Mouse (Mus musculus) neural tube, embryonic 13.5 days (tissue): Measurements from ENCODE around the gene Ninl. TPM values are rescaled to one million over a fixed set of nuclear protein-coding genes. Genes with fewer than 3 reads are reported as not detected.

Source experiments
- ATAC-seq: fragments of 200-750 bp; cut with Nextera tagmentation; 2 replicates; pipeline ENCODE4 v1.8.0; 2017; ENCODE audit warnings: low read depth, mild to moderate bottlenecking, moderate TSS enrichment, moderate library complexity
- H3K27ac ChIP-seq: fragments of 300-500 bp; sonication (generic); replicated peaks from 2 replicates; pipeline ENCODE4 v1.5.1; 2015; ENCODE audit warnings: moderate library complexity, mild to moderate bottlenecking, inconsistent platforms
- H3K27me3 ChIP-seq: fragments of 300-500 bp; sonication (generic); 2 replicates; pipeline ENCODE4 v1.6.1; 2015; ENCODE audit warnings: mild to moderate bottlenecking, inconsistent platforms
- H3K36me3 ChIP-seq: fragments of 300-500 bp; sonication (generic); 2 replicates; pipeline ENCODE4 v1.6.1; 2015; ENCODE audit warnings: mild to moderate bottlenecking, inconsistent platforms
- H3K4me1 ChIP-seq: fragments of 300-500 bp; sonication (generic); replicated peaks from 2 replicates; pipeline ENCODE4 v1.6.1; 2015; ENCODE audit warnings: inconsistent platforms
- H3K4me2 ChIP-seq: fragments of 300-500 bp; sonication (generic); 2 replicates; pipeline ENCODE4 v1.6.1; 2015; ENCODE audit warnings: inconsistent platforms, mild to moderate bottlenecking, moderate library complexity
- H3K4me3 ChIP-seq: fragments of 300-500 bp; sonication (generic); 2 replicates; pipeline ENCODE4 v1.5.1; 2015; ENCODE audit warnings: mild to moderate bottlenecking, inconsistent platforms
- H3K9ac ChIP-seq: fragments of 300-500 bp; sonication (generic); 2 replicates; pipeline ENCODE4 v1.6.1; 2015; ENCODE audit warnings: moderate library complexity, mild to moderate bottlenecking, inconsistent platforms
- H3K9me3 ChIP-seq: fragments of 300-500 bp; sonication (generic); 2 replicates; pipeline ENCODE4 v1.6.1; 2016; ENCODE audit warnings: inconsistent platforms
- WGBS: fragments of 180-500 bp; shearing (Covaris S2); methylation state at CpG from one replicate; pipeline ENCODE4 v1.1.7; 2015; 5-methylcytosine and 5-hydroxymethylcytosine counted together
- polyA plus RNA-seq: library from polyadenylated mRNA; unstranded; fragments of >200 nt; fragmentation: Nextera tagmentation; extraction: Ambion mirVana; gene quantifications from 2 replicates; pipeline ENCODE4 v1.2.1, GENCODE M21; 2015

Gene Ninl
- polyA plus RNA-seq, 1 experiment from 2014 or later: 5.3 TPM

DNA sequence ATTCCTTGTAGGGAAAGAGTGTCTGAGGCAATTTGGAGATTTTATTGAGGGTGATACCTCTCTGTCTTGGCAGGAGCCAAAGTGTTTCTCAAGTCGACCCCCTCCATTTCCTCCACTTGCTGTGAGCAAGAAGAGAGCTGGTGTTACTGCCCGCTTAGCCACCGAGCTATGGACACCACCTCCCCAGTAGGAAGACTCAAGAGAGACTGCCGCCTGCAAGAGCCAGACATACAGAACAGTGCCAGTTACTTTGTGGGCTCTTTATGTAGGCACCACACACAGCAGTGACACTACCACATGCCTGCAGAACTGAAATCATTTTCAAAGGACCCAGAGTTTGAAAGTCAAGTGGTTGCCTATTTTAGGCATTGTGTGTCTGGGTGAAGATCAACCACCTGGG, 48.1 kb downstream of the Ninl start:
- Histone ChIP-seq H3K4me3 (no peak overlapping the region), H3K9ac (no peak overlapping the region), H3K4me2 (no peak overlapping the region), H3K4me1 (no peaks in the 10 kb centered on the region), H3K36me3 (no peaks in the 10 kb centered on the region), H3K27ac (no peak overlapping the region), H3K9me3 (no peaks in the 10 kb centered on the region), H3K27me3 (no peaks in the 10 kb centered on the region)
- 88% methylated on average over 4 of the region's 4 CpGs for WGBS
- no peak for ATAC-seq

GRCm38 (mm10) chr2:150990506-150990905, 48.7 kb downstream of the Ninl start:
- no peak overlapping the region for H3K4me3 ChIP-seq
- no peak overlapping the region for H3K9ac ChIP-seq
- no peaks in the 10 kb centered on the region for H3K36me3 ChIP-seq
- no peaks in the 10 kb centered on the region for H3K4me1 ChIP-seq
- no peak for ATAC-seq
- WGBS: 87% methylated on average over 2 of the region's 2 CpGs
- H3K27ac ChIP-seq: no peak overlapping the region
- no peak overlapping the region for H3K4me2 ChIP-seq
- H3K9me3 ChIP-seq: no peaks in the 10 kb centered on the region
- no peaks in the 10 kb centered on the region for H3K27me3 ChIP-seq

- H3K27ac ChIP-seq: no peak overlapping the region
- no peaks in the 10 kb centered on the region for H3K4me1 ChIP-seq
- H3K36me3 ChIP-seq: no peaks in the 10 kb centered on the region
- WGBS: 96% methylated on average over 2 of the region's 2 CpGs
- no peaks in the 10 kb centered on the region for H3K27me3 ChIP-seq
- no peak overlapping the region for H3K4me3 ChIP-seq
- ATAC-seq: no peak
- H3K4me2 ChIP-seq: no peak overlapping the region
- H3K9me3 ChIP-seq: no peaks in the 10 kb centered on the region
- H3K9ac ChIP-seq: no peak overlapping the region
Measured at GRCm38 (mm10) chr2:150985359-150985758, 53.8 kb downstream of the Ninl start.

- H3K4me2 ChIP-seq: no peak overlapping the region
- H3K36me3 ChIP-seq: 0 out of 2 replicates have a peak, but pooled peaks cover 7% of the 10 kb centered on the region
- no peaks in the 10 kb centered on the region for H3K27me3 ChIP-seq
- H3K9ac ChIP-seq: no peak overlapping the region
- H3K4me3 ChIP-seq: no peak overlapping the region
- no peaks in the 10 kb centered on the region for H3K4me1 ChIP-seq
- H3K27ac ChIP-seq: no peak overlapping the region
- ATAC-seq: no peak
- H3K9me3 ChIP-seq: no peaks in the 10 kb centered on the region
Measured at GRCm38 (mm10) chr2:150982051-150982450, 57.1 kb downstream of the Ninl start.

- Histone ChIP-seq H3K9me3 (no peaks in the 10 kb centered on the region), H3K4me3 (no peak overlapping the region), H3K27ac (no peak overlapping the region), H3K4me2 (no peak overlapping the region), H3K9ac (no peak overlapping the region), H3K36me3 (0 out of 2 replicates have a peak, but pooled peaks cover 7% of the 10 kb centered on the region), H3K27me3 (no peaks in the 10 kb centered on the region), H3K4me1 (no peaks in the 10 kb centered on the region)
- WGBS: 83% methylated on average over 7 of the region's 7 CpGs
- no peak for ATAC-seq
Measured at GRCm38 (mm10) chr2:150981524-150981923, 57.7 kb downstream of the Ninl start.

- Histone ChIP-seq H3K36me3 (peaks cover 13% of the 10 kb centered on the region), H3K27me3 (no peaks in the 10 kb centered on the region), H3K9ac (no peak overlapping the region), H3K27ac (no peak overlapping the region), H3K4me3 (no peak overlapping the region), H3K4me2 (no peak overlapping the region), H3K4me1 (no peaks in the 10 kb centered on the region), H3K9me3 (no peaks in the 10 kb centered on the region)
- ATAC-seq: no peak
- WGBS: 87% methylated on average over 14 of the region's 14 CpGs
Measured at GRCm38 (mm10) chr2:150979861-150980620, 59.1 kb downstream of the Ninl start.

- Histone ChIP-seq H3K27ac (no peak overlapping the region), H3K27me3 (no peaks in the 10 kb centered on the region), H3K4me1 (no peaks in the 10 kb centered on the region), H3K36me3 (peaks cover 23% of the 10 kb centered on the region), H3K4me3 (no peak overlapping the region), H3K9me3 (no peaks in the 10 kb centered on the region), H3K4me2 (no peak overlapping the region), H3K9ac (no peak overlapping the region)
- ATAC-seq: no peak
- WGBS: 95% methylated on average over 3 of the region's 3 CpGs
Measured at GRCm38 (mm10) chr2:150978791-150979190, 60.4 kb downstream of the Ninl start.

GRCm38 (mm10) chr2:150977676-150978075, 61.5 kb downstream of the Ninl start:
- Histone ChIP-seq H3K27ac (no peak overlapping the region), H3K36me3 (peaks cover 32% of the 10 kb centered on the region), H3K9me3 (no peaks in the 10 kb centered on the region), H3K4me3 (no peak overlapping the region), H3K4me1 (no peaks in the 10 kb centered on the region), H3K9ac (no peak overlapping the region), H3K27me3 (no peaks in the 10 kb centered on the region), H3K4me2 (no peak overlapping the region)
- no peak for ATAC-seq
- WGBS: 93% methylated on average over 6 of the region's 6 CpGs

DNA sequence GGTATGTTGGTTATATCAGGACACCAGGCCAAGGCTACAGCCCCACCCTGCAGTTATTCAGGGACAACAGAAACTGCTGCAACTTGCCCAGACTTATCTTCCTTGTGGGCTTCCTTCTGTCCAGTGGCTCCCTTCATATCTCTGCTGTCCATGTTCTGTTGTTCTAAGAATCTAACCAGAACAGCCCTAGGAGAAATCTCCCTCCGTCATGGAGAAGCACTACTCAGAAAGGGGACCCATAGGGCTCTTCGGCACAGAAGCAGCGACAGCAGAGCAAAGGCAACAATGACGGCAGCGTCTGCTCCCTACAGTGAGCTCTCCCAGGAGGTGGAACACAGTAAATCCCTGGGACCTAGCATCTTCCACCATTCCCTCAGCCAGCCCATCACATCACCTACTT, 62.3 kb downstream of the Ninl start:
- no peaks in the 10 kb centered on the region for H3K4me1 ChIP-seq
- no peak overlapping the region for H3K4me3 ChIP-seq
- no peak overlapping the region for H3K4me2 ChIP-seq
- no peaks in the 10 kb centered on the region for H3K27me3 ChIP-seq
- H3K27ac ChIP-seq: no peak overlapping the region
- WGBS: 93% methylated on average over 5 of the region's 5 CpGs
- H3K36me3 ChIP-seq: peaks cover 35% of the 10 kb centered on the region
- no peaks in the 10 kb centered on the region for H3K9me3 ChIP-seq
- no peak for ATAC-seq
- H3K9ac ChIP-seq: no peak overlapping the region

- Histone ChIP-seq H3K9me3 (no peaks in the 10 kb centered on the region), H3K4me3 (no peak overlapping the region), H3K4me1 (no peaks in the 10 kb centered on the region), H3K4me2 (no peak overlapping the region), H3K27ac (no peak overlapping the region), H3K36me3 (peaks cover 52% of the 10 kb centered on the region), H3K9ac (no peak overlapping the region), H3K27me3 (no peaks in the 10 kb centered on the region)
- 98% methylated on average over 8 of the region's 8 CpGs for WGBS
- no peak for ATAC-seq
Measured at GRCm38 (mm10) chr2:150973401-150974115, 65.6 kb downstream of the Ninl start.

DNA sequence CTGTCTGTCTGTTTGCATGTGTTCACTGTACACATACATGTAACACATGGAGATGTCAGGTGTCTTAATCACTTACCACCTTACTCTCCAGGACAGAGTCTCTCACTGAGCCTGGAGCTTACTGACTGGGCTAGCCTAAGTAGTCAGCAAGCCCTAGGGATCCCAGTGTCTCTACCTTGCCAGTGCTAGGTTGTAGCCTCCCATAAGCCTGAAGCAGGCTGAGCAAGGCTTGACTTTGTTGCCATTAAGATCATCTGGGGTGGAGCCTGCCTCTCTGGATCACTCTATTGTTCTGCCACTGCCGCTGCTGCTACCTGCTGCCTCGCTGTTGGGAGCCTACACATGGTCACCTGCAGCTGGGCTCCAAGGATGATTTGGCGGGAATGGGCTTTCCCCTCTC, 66.5 kb downstream of the Ninl start:
- Histone ChIP-seq H3K36me3 (peaks cover 52% of the 10 kb centered on the region), H3K27ac (no peak overlapping the region), H3K4me2 (no peak overlapping the region), H3K4me3 (no peak overlapping the region), H3K27me3 (no peaks in the 10 kb centered on the region), H3K9me3 (no peaks in the 10 kb centered on the region), H3K4me1 (no peaks in the 10 kb centered on the region), H3K9ac (no peak overlapping the region)
- 96% methylated on average over 3 of the region's 3 CpGs for WGBS
- ATAC-seq: no peak

- no peaks in the 10 kb centered on the region for H3K9me3 ChIP-seq
- peaks cover 53% of the 10 kb centered on the region for H3K36me3 ChIP-seq
- no peak overlapping the region for H3K9ac ChIP-seq
- no peaks in the 10 kb centered on the region for H3K27me3 ChIP-seq
- WGBS: 69% methylated on average over 7 of the region's 7 CpGs
- no peaks in the 10 kb centered on the region for H3K4me1 ChIP-seq
- H3K27ac ChIP-seq: no peak overlapping the region
- no peak overlapping the region for H3K4me3 ChIP-seq
- H3K4me2 ChIP-seq: no peak overlapping the region
- no peak for ATAC-seq
Measured at GRCm38 (mm10) chr2:150971856-150972255, 67.3 kb downstream of the Ninl start.
